Mouse (Mus musculus) adrenal gland (tissue): ENCODE results near the gene Sgsh.
"Not testable (repeated sequence)": the region's sequence is repeated elsewhere in the genome, so short reads cannot be mapped to it uniquely, and the experiment has no call there.

Experiments
- intact Hi-C: fragments of 180-260 bp; cut with DNase I; formaldehyde crosslinking; loops from one replicate; pipeline ENCODE4 v1.15.1; 2025
- long read RNA-seq, 2 experiments: library from polyadenylated mRNA; unstranded; transcript quantifications; one replicate each; pipeline ENCODE4 v2.0.0; 2020; ENCODE audit warnings: borderline replicate concordance in 1 of 2; ENCODE audit not compliant: insufficient replicate concordance in 1 of 2

Sgsh gene
- long read RNA-seq, experiment 1, full-length matches to known transcripts = 1 of 6 reads
- long read RNA-seq, experiment 1, partial matches to known transcripts = 1 of 6 reads
- long read RNA-seq, experiment 1, other reads (novel, unspliced or antisense) = 4 of 6 reads
- long read RNA-seq, experiment 2, full-length matches to known transcripts = 4 of 9 reads
- long read RNA-seq, experiment 2, partial matches to known transcripts = 0 of 9 reads
- long read RNA-seq, experiment 2, other reads (novel, unspliced or antisense) = 5 of 9 reads

DNA sequence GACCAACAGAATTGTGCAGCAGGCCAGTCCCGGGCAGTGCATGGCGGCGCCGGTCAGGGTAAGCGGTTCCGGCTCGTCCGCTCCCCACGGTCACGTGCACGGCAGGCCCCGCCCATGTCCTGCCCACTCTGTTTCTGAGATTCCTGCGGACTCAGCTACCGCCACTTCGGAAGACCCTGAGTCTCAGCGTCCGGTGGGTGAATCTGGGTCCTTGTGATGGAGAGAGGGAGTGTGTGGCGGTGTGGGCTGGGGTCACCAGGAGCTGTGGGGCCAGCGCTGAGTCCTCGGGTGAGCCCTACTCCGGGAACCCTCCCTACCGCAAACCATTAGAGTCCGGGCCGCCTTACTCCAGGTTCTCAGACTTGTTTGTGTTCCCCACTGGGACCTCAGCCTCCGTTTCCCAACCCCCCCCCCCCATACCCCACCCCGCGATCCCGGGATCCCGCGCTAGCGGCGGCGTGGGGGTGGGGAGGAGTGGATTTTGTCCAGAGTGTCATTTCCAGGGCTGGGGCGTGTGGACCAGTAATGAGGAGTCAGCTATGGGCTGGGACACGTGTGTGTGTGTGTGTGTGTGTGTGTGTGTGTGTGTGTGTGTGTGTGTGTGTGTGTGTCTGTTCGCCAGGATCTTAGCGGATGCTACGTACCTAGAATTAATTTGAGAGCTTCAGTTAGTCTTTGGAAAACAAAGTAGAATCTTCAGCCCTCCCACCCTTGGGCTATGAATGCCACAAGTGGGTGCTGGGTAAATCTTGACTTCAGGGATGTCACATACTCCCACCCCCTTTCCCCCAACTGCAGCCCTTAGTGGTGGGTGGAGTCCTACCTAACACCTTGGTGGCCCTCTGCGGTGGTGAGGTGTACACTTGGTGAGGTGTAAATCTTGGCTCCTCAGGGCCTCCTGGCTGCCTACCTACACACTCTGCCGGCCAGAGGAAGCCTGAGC lies at the start of gene Sgsh, which contains the start of gene Slc26a11:
Gene Sgsh (minus strand): TSS at position 94 of the 943 bp plus-strand sequence.
Gene Slc26a11 (plus strand): TSS at position 115 of the 943 bp plus-strand sequence.
- intact Hi-C loops = loop anchor here (5.0 kb wide), 1 partner anchor 37 kb away; the partner anchor contains the start of gene Rnf213

DNA sequence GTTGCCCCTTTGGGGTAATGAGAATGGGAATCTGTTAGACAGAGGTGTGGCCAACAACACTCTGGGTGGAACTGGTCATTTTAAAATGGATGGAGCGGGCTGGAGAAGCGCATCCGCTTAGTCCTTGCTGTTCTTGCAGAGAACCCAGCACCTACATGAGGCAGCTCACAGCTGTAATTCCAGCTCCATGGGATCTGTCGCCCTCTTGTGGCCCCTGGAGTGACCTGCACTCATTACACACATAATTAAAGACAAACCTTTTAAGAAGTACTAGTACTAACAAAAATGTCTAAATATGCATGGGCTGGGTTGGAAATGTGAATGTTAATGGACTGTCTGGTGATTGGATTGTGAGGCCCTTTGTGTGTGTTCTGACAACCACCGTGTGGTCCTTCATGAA lies 49.3 kb upstream of the Sgsh start:
- intact Hi-C loops = loop anchor here (5.0 kb wide), 1 partner anchor 42 kb away; no protein-coding TSS in a partner anchor

DNA sequence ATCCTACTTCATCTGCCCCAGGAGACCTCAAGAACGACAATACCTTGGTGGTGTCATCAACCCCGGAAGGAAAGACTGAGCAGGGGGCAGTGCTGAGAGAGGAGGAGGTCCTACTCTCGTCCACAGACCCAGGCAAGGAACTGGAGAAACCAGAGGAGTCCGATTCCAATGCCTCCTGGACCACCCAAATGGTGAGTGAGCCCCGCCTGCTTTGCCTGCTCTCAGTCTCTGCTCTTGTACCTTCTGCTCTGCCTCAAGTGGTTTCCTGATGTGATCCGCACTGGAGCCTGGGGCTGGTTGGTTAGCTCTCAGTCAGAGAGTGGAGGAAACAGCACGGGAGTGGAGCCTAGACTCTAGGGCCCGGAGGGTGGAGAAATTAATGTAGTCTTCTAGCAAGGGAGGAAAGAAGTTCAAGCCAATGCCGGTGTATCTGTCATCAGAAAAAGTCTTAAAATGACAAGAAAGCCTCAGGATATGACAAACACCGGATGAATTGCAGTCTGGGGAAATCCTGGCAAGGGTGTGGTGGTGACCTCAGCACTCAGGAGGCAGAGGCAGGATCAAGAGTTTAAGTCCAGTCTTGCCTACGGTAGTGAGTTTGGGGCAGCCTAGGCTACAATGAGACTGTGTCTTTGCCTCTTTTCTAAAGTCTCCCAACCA lies 47.3 kb upstream of the Sgsh start:
- intact Hi-C loops = no loop called here

DNA sequence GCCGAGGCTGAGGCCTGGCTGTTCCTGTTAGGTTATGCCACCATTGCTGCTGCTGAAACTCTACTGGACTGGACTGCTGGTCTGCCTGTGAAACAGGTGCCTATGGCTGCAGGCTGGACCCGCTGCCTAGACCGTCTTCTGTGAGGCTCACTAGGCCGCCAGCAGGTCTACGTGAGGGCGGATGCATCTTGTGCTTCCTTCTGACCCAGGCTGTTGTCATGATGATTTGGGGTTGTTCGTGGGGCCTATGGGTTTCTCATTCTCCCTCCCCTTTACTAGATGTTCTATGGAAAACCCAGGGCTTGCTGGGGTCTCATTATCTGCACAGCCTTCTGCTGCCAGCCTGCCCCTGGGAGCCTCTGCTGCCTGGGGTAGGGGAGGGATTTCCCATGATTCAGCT lies 41.1 kb upstream of the Sgsh start:
- intact Hi-C loops = no loop called here

DNA sequence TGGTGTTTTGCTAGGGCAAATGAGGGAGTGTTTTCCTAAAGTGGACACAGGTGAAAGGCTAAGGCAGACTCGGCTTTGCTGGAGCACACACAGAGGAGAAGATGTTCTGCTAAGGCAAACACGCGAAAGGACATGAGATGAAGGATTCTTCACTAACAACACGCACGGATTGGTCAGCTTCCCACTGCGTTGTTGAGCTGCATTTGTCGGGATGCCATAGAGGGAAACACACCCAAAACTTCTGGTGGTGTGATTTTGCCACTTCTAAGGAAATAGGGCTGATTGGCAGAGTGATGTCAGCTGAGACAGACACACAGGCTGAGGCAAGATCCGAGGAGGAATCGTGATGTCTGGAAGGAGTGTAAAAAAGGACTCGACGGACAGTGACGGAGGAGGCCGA lies 40.6 kb upstream of the Sgsh start:
- intact Hi-C loops = no loop called here

DNA sequence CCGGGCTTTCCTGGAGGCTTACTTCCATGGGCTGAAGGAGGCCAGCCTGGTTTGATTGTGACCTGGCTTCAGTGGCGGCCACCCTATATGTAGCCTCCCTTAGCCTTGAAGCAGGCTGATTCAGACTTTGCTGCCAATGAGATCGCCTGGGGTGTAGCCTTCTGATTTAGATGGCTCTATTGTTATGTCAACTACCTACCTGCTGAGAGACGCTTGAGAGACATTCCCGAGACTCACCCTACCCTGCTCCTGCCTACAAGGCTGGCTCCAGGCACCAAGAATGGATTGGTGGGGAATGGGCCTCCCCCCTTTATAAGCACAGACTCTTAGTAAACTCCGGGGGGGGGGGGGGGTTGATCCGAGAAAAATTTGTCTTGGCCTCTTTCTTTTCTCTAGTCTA lies 40.1 kb upstream of the Sgsh start:
- intact Hi-C loops = no loop called here

DNA sequence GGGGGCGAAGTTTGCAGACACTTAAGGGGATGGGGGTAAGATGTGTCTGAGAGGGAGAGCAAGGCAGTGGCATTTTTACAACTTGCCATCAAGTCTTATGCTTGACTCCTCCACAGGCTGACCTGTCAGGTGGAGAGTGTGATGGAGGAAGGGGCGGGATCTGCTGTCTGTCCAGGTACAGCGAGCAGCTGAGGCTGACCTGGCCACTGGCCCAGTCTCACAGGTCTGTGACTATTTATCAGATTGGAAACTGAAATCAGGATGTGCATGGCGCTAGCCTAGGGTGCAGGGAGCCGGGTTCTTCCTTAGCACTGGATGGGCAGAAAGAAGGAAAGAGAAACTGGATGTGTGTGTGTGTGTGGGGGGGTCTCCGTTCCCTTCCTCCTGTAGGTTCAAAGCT lies 38.9 kb upstream of the Sgsh start:
- intact Hi-C loops = loop anchor here (5.0 kb wide), 1 partner anchor 37 kb away; the partner anchor contains the start of genes Sgsh and Slc26a11

DNA sequence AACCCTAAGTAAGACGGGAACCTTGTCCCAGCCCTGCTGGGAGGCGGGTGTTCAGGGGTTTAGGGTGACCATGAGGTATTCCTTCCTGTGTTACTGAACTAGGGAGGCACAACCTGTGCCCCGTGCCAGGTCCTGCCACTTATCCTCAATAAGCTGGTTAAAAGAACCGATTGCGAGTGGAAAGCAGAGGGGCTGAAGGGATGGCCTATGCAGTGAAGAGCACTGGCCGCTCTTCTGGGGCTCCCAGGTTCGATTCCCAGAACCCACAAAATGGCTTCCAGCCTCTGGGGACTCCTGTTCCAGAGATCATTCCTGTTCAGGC lies 38.1 kb upstream of the Sgsh start:
- intact Hi-C loops = loop anchor here (5.0 kb wide), 1 partner anchor 36 kb away; the partner anchor contains the start of genes Sgsh and Slc26a11

DNA sequence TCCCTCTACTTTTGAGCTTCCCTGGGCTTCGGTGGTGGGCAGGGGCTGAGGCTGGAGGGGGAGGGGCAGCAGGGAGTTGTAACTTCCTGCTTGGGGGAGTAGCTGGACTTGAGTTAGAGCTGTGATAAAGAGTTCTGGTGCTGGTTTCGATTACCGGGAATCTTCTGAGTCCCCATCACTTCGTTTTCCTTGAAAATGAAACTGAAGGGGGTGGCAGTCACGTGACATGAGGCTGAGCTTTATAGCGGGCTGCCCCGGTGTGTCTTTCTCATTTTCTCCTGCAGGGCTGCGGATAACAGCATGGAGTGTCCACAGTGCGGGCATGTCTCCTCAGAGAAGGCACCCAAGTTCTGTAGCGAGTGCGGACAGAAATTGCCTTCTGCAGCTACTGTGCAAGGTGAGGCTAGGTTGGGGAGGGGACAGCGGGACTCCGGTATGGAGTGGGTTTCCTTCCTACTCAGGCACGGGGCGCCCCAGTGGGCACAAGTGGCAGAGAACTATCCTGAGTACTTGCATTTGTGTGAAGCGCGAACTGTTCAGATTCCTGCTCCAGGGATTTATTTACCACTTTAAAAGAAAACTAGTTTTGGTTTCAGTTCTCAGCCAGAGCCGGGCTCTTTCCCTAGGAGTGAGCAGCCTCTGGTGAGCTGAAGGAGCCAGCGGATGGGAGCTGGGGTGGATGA lies 37.6 kb upstream of the Sgsh start, which contains the start of gene Rnf213:
Gene Rnf213 (plus strand): TSS at position 301 of the 683 bp plus-strand sequence.
- intact Hi-C loops = loop anchor here (5.0 kb wide), 1 partner anchor 36 kb away; the partner anchor contains the start of genes Sgsh and Slc26a11

DNA sequence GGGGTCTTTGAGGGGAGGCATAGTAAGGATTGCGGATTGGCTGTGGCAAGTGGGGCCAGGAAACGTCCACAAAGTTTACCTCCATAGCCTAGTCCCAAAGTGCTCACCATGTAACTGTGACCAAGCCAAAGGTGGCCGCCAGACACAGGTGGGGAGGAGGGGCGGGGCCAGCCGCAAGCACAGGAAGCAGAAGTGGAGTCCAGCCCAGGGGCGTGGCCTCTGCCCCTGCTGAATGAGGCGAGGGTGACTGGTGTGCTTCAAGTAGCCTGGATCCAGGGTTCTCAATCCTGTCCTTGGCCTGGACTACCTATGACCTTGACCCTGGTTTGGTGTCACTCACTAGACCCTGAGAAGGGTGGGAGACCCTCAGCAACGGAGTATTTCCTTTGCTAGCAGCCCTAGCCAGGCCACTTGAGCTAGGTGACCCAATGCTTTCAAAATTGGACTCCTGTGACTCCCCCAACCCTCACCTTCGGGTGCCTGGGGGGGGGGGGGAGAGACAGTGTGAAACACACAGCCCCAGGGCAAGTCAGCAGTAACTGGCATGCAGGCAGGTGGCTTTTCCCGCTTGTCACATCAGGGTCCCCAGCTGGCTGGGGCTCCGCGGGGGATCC lies 36.8 kb upstream of the Sgsh start:
- intact Hi-C loops = loop anchor here (5.0 kb wide), 1 partner anchor 35 kb away; the partner anchor contains the start of genes Sgsh and Slc26a11

DNA sequence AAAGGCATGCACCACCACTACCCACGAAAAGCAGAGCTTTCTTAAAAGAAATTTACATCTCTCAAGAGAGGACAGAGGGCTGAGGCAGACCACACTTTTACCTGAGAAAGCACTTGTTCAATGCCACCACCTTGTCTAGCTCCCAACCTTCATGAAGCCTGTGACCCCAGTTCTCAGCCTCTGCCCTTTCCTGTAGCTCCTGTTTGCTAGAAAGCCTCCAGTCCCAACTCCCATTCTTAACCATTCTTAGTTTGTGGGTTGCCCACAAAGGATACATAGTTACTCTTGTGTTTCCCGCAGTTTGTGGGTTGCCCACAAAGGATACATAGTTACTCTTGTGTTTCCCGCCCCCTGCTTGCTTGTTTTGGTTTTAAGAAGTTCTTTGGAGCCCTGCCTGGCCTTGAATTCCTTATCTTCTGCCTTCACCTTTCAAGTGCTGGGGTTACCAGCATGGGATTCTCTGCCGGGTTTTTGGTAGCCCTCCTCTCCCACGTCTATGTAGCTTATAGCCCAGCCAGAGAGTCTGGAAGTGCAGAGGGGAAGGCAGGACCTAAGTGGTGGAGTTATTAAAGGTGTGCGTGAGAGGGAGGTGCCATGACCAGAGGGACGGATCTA lies 36.2 kb upstream of the Sgsh start:
- intact Hi-C loops = loop anchor here (5.0 kb wide), 1 partner anchor 34 kb away; the partner anchor contains the start of genes Sgsh and Slc26a11

DNA sequence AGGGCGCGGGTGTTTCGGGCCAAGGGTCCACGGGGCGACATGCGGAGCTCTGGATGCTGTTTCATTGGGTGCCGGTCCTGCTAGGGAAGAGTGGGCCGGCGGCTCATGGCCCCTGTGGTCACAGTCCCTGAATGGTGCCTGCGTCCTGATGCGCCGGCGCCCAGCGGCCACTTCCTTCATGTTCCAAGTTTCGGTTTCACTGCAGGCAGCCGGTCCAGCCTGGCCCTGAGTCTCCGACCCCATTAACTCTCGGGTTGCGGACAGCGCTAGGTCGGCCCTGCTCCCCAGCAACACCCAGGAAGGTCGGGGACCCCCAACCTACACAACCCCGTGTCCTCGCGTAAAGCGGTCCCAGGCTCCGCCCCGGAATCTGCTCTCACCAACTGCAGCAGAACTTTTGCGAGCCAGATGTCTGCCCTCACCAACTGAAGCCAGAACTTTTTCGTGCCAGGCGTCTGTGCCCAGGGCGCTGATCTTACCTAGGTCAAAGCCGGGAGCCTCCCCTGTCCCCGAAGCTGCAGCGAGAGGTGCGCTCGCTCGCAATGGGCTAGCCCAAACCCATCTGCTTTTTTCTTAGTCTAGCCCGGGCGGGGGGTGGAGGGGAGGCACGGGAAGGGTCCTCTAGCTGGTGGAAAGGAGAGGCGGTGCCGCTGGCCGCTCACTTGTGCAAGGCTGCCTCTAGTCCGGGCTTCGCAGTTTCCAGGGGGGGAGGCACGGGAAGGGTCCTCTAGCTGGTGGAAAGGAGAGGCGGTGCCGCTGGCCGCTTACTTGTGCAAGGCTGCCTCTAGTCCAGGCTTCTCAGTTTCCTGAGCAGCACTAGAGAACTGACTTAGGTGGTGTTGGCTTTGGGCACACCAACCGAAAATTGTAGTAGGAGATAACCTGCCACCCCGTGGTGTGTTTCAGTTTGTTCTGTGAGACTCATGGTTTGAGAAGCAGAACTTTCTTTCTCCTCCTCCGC lies 35.2 kb upstream of the Sgsh start:
- intact Hi-C loops = loop anchor here (5.0 kb wide), 1 partner anchor 33 kb away; the partner anchor contains the start of genes Sgsh and Slc26a11

DNA sequence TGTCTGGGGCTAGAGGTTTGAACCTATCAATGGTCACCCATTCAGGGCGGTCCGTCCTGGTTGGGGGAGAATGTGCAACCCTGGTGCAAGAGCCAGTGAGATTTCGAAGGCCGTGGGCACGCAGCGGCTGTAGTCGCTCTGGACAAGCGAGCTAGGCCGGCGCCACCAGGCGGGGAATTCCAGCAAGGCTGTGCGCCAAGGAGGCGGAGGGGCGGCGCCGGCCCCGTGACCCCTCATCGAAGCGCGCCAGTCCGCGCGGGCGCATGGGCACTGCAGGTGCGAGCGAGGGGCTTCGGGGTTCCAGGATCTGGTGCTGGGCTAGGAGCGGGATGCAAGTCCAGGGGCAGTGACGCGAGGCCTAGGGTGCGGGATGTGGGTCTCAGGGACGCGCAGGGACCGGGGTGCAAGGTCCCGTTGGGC lies 34.5 kb upstream of the Sgsh start:
- intact Hi-C loops = loop anchor here (5.0 kb wide), 1 partner anchor 33 kb away; the partner anchor contains the start of genes Sgsh and Slc26a11

DNA sequence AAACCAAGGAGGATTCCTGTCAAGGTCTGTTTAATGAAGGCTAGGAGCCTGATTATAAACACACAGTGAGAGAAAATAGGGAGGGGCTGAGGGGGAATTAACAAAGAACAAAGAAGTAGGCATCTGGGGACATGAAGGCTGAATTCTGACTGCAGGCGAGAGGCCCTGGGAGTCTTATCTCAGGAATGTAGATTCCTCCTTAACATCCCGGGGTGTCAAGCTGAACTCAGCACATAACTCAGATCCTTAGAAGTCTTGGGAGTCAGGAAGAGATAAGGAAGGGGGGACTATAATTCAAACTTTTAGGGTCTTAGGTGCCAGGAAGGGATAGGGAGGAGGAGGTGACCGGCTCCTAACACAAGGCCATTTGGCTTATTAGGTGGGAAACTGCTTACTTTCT lies 31.9 kb upstream of the Sgsh start:
- intact Hi-C loops = not testable (repeated sequence)

DNA sequence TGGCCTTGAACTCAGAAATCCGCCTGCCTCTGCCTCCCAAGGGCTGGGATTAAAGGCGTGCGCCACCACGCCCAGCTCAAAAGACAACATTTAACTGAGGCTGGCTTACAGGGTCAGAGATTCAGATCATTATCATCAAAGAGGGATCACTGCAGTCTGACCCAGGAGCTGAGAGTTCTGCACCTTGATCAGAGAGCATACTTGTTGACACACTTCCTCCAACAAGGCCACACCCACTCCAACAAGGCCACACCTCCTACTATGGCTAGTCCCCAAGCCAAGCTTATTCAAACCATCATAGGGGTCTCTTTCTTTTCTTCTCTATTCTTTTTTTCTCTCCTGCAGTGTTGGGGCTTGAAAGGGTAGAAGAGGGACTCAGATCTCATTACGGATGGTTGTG lies 31.0 kb upstream of the Sgsh start:
- intact Hi-C loops = no loop called here

DNA sequence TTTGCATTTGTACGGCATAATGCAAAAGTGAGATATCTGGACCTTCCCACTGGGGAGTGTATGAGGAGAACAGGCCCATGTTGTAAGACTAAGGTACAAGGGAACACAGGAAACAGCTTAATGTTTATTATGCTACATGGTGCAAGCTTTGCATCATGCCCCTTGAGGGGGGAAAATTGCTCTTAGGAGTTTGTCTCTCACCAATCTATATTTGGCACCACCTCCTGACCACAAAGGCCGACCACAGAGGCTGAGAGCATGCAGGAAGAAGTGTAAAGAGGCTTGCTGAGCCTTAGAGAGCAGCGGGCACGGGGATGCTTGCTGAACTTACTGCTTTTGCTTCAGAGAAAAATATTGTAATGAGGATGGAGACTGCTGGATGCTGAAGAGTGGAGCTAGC lies 29.6 kb upstream of the Sgsh start:
- intact Hi-C loops = no loop called here

DNA sequence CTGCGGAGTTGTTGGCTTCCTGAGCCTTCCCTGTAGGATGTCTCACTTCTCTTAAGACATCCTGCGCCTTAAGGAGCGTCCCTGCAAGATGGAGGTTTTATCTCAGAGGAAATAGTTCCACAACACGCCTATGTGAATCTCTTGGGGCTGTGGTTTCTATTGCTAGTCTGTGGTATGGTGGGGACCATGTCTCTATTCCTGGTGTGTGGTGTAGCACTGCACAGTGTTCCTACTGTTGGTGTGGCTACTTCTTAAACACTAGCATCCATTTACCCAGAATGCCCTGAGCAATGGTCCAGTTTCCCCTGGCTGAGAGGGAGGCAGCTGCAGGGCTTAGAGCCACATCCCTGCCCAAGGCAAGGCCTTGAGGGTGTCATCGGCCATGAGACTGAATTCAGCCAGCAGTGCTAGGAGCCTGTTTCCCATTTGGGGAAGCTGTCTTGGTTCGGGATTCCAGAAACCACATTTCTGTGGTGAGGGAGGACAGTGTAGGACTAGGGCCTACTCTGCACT lies 27.1 kb upstream of the Sgsh start:
- intact Hi-C loops = no loop called here

DNA sequence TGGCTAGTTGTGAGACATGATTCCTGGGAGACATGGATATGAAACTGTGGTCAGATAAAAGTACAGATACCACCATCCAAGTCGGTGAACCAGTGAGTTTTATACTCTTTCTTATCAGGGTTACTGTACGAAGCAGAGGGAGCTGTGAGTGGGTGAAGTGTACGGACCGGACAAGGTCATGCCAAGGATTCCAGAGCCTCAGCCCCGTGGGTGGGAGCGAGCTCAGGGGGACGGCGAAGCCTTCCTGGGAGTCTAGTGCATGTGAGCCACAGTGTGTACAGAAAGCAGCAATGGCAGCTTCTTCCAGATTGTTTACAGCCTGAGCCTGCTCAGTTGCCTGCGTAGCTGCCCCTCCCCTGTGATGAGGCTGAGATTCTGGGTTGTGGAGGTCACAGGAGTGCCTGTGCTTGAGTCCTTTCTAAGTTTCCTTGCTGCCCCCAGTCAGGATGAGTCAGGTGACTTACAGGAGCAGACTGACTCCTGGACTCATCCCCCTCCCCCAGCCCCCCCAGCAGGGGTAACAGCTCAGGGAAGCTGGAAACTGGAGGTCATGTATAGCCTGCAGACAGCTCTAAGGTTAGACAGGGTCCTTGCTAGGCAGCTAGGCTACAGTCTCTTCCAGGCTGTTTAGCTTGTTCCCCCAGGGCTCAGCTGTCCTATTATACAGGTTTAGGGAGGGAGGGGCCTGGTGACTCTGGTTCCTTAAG lies 26.4 kb upstream of the Sgsh start:
- intact Hi-C loops = no loop called here
